In the genomic region with DNA sequence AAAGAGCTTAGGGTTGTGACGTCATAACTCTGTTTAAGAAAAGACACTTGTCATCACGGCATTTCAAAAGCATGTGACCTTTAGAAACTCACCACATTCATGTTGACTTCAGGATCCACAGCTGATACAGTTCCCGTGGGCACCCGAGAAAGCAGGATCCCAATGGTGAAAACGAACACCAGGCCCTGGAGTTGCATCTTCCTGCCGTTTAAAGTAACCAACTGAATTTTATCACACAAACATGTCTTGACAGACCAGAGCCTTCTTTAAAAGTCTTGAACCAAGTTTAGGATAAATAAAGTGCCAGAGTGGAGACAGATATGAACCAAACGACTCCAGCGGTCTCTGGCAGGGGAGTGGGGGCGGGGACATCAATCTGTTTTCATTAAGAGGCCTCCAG, we compare ENCODE assay signal across 16 mouse cellular contexts. TPM values are rescaled to one million over a fixed set of nuclear protein-coding genes. Genes with fewer than 3 reads are reported as not detected.
DNase-seq lines count a peak whose midpoint lies in the region; ATAC-seq and TF ChIP-seq lines count a peak whose summit lies in the region.
"Had no signal": no experiment of that assay in that cellular context is flagged by ENCODE, and none has a peak within 500 bp of the region (broad histone marks: within the 10 kb centered on the region; RNA-seq: fewer than 3 reads in every experiment).

No protein-coding gene starts in this region.

- 26% methylated on average over 9 of the region's 9 CpGs for WGBS in heart, embryonic 12.5 days
- WGBS in liver, adult 2 months = 22% methylated on average over 9 of the region's 9 CpGs
- 84% methylated on average over 9 of the region's 9 CpGs for WGBS in macrophage (ENCODE audit: missing documents)

- H3K9ac ChIP-seq in heart, embryonic 12.5 days = no peak overlapping the region
- peak overlapping the region; percentile 55 for H3K9ac ChIP-seq in liver, adult 2 months (ENCODE audit: low read depth, low read length)
- H3K9ac ChIP-seq: forebrain, embryonic 15.5 days had no signal

- peaks cover 13% of the 10 kb centered on the region for H3K4me1 ChIP-seq in heart, embryonic 12.5 days (replicated peaks)
- H3K4me1 ChIP-seq in liver, adult 2 months (ENCODE audit: control insufficient read depth, insufficient read depth, low read length) = peaks cover 26% of the 10 kb centered on the region

- ATAC-seq in heart, embryonic 12.5 days (ENCODE audit: insufficient number of reproducible peaks, low FRiP score) = no peak
- ATAC-seq: forebrain, embryonic 15.5 days had no signal

- peaks cover 14% of the 10 kb centered on the region; the same call in 1 of the 2 replicates for H3K79me2 ChIP-seq in liver, adult 2 months (ENCODE audit: control insufficient read depth, insufficient read depth, low read length)
- peaks cover 69% of the 10 kb centered on the region for H3K79me2 ChIP-seq in macrophage (ENCODE audit: inconsistent target)

- no peak for DNase-seq in heart, postnatal 14 days
- peak; percentile 52 for DNase-seq in liver, adult 2 months (ENCODE audit: extremely low read depth, low read depth, low spot score)
- DNase-seq in liver = no peak
- peak; percentile 18 for DNase-seq in thymus, postnatal 4 days
- DNase-seq in thymus, adult 18-20 months = no peak
- DNase-seq in left cerebral cortex, postnatal 10 days (ENCODE audit: extremely low spot score in 1 of 2, low spot score in 2 of 2) = no peak
- DNase-seq: adrenal gland, postnatal 14 days; cerebellum, postnatal 36 days; kidney, postnatal 14 days; layer of hippocampus, postnatal 36 days had no signal

- H3K9me3 ChIP-seq in heart, embryonic 12.5 days (replicated peaks) = no peaks in the 10 kb centered on the region
- H3K9me3 ChIP-seq: forebrain, embryonic 15.5 days; midbrain, embryonic 10.5 days had no signal

- TF ChIP-seq CTCF in liver, adult 2 months (IDR thresholded peaks at IDR 0.05; ENCODE audit: low read depth, low read length) = no peak

- no peaks in the 10 kb centered on the region for H3K27me3 ChIP-seq in heart, embryonic 12.5 days (replicated peaks)
- no peaks in the 10 kb centered on the region for H3K27me3 ChIP-seq in liver, adult 2 months (ENCODE audit: control insufficient read depth, insufficient read depth, low read length)
- H3K27me3 ChIP-seq: forebrain, embryonic 15.5 days had no signal

- TF ChIP-seq POLR2A in liver, adult 2 months (IDR thresholded peaks at IDR 0.05; ENCODE audit: extremely low read depth, insufficient read depth, low read length) = no peak

- H3K4me3 ChIP-seq in heart, embryonic 12.5 days = no peak overlapping the region
- peak overlapping the region; percentile 8 for H3K4me3 ChIP-seq in liver, adult 2 months (ENCODE audit: insufficient read depth, low read depth, low read length)
- peak overlapping the region; percentile 94 for H3K4me3 ChIP-seq in macrophage (ENCODE audit: inconsistent target)
- H3K4me3 ChIP-seq: forebrain, embryonic 15.5 days; midbrain, embryonic 10.5 days had no signal

- intact Hi-C loops in heart, postnatal 14 days (cut with DNase I) = no loop called here
- intact Hi-C loops in left cerebral cortex, postnatal 10 days (cut with DNase I) = no loop called here

- peaks cover 4% of the 10 kb centered on the region; the same call in 1 of the 2 replicates for H3K36me3 ChIP-seq in heart, embryonic 12.5 days
- peaks cover 23% of the 10 kb centered on the region for H3K36me3 ChIP-seq in liver, adult 2 months (ENCODE audit: control insufficient read depth, insufficient read depth, low read length)
- H3K36me3 ChIP-seq in macrophage (ENCODE audit: inconsistent target) = peaks cover 4% of the 10 kb centered on the region; the same call in 1 of the 2 replicates
- H3K36me3 ChIP-seq: forebrain, embryonic 15.5 days; midbrain, embryonic 10.5 days had no signal

- H3K27ac ChIP-seq in heart, embryonic 12.5 days (ENCODE audit: poor library complexity, severe bottlenecking) = no peak overlapping the region
- H3K27ac ChIP-seq in liver, adult 2 months (replicated peaks; ENCODE audit: insufficient read depth, low read depth, low read length) = peak overlapping the region; percentile 31
- H3K27ac ChIP-seq in macrophage = peak overlapping the region; percentile 100
- H3K27ac ChIP-seq: forebrain, embryonic 15.5 days; midbrain, embryonic 10.5 days had no signal

- H3K4me2 ChIP-seq in heart, embryonic 12.5 days = peak overlapping the region; percentile 38
- H3K4me2 ChIP-seq: forebrain, embryonic 15.5 days had no signal

RNA-seq across cellular contexts. Expression of gene Lipa, which starts 2.6 kb away (rescaled TPM):
- polyA plus RNA-seq in heart, embryonic 12.5 days (2016; fragmentation: Nextera tagmentation; extraction: Ambion mirVana) = 38.7 and 41.4 TPM in 2 replicates
- total RNA-seq in heart, postnatal 14 days (2021) = 10 to 100 TPM; 26.9 to 28.6 TPM
- 159 and 192 TPM in 2 replicates for total RNA-seq in liver, adult 2 months (2014; rRNA removed)
- polyA plus RNA-seq in liver, adult 2 months (2012; rRNA removed) = 137 and 146 TPM in 2 replicates
- total RNA-seq in macrophage (2018; cell fraction: chromatin; rRNA removed) = 100 to 1,000 TPM in 15 of 26 experiments, 10 to 100 TPM in 11; 33.8 to 485 (median 111) TPM
- 1,000 to 10,000 TPM in 4 of 26 experiments, 100 to 1,000 TPM in 22; 457 to 1,368 (median 726) TPM for total RNA-seq in macrophage (2018; cell fraction: cytosol; rRNA removed)
- 1,000 to 10,000 TPM in 3 of 26 experiments, 100 to 1,000 TPM in 23; 198 to 1,229 (median 648) TPM for total RNA-seq in macrophage (2018; cell fraction: nucleus; rRNA removed)
- polyA plus RNA-seq in macrophage (2018) = 951 to 1,428 TPM (median 1,047 TPM) in 3 replicates
- 10 to 100 TPM; 13.5 to 13.9 TPM for total RNA-seq in left cerebral cortex, postnatal 10 days (2021)

RNA-seq across cellular contexts. Expression of gene Ifit2, which starts 25.8 kb away (rescaled TPM):
- 6.6 and 8.2 TPM in 2 replicates for polyA plus RNA-seq in heart, embryonic 12.5 days (2016; fragmentation: Nextera tagmentation; extraction: Ambion mirVana)
- 1 to 10 TPM; 3.3 to 3.5 TPM for total RNA-seq in heart, postnatal 14 days (2021)
- total RNA-seq in liver, adult 2 months (2014; rRNA removed) = 3.6 and 8.0 TPM in 2 replicates
- polyA plus RNA-seq in liver, adult 2 months (2012; rRNA removed) = 0.29 and 0.35 TPM in 2 replicates
- total RNA-seq in macrophage (2018; cell fraction: chromatin; rRNA removed) = 1,000 to 10,000 TPM in 6 of 26 experiments, 100 to 1,000 TPM in 12, 10 to 100 TPM in 8; 30.4 to 2,097 (median 579) TPM
- 1,000 to 10,000 TPM in 14 of 26 experiments, 100 to 1,000 TPM in 12; 225 to 3,895 (median 1,756) TPM for total RNA-seq in macrophage (2018; cell fraction: cytosol; rRNA removed)
- 1,000 to 10,000 TPM in 16 of 26 experiments, 100 to 1,000 TPM in 9, 10 to 100 TPM in 1; 77.5 to 3,890 (median 2,245) TPM for total RNA-seq in macrophage (2018; cell fraction: nucleus; rRNA removed)
- 92.3 to 757 TPM (median 307 TPM) in 3 replicates for polyA plus RNA-seq in macrophage (2018)
- total RNA-seq in left cerebral cortex, postnatal 10 days (2021) = 1 to 10 TPM; 6.9 to 7.1 TPM

RNA-seq across cellular contexts. Expression of gene Ch25h, which starts 49.7 kb away (rescaled TPM):
- polyA plus RNA-seq in heart, embryonic 12.5 days (2016; fragmentation: Nextera tagmentation; extraction: Ambion mirVana) = 3.3 and 4.6 TPM in 2 replicates
- under 1 TPM in 1 of 2 experiments, not detected in 1; 0.27 TPM for total RNA-seq in heart, postnatal 14 days (2021)
- 0.34 TPM in 1 of 2 replicates, not detected in the other for total RNA-seq in liver, adult 2 months (2014; rRNA removed)
- 0.09 and 0.22 TPM in 2 replicates for polyA plus RNA-seq in liver, adult 2 months (2012; rRNA removed)
- 1 to 10 TPM in 8 of 26 experiments, under 1 TPM in 6, not detected in 12; 0.45 to 4.8 (median 1.3) TPM for total RNA-seq in macrophage (2018; cell fraction: chromatin; rRNA removed)
- 1 to 10 TPM in 11 of 26 experiments, under 1 TPM in 15; 0.13 to 9.9 (median 0.72) TPM for total RNA-seq in macrophage (2018; cell fraction: cytosol; rRNA removed)
- total RNA-seq in macrophage (2018; cell fraction: nucleus; rRNA removed) = 10 to 100 TPM in 8 of 26 experiments, 1 to 10 TPM in 13, under 1 TPM in 4, not detected in 1; 0.64 to 16.9 (median 5.9) TPM
- polyA plus RNA-seq in macrophage (2018) = 1.2 to 3.1 TPM in 2 of 3 replicates, not detected in the other
- 1 to 10 TPM in 1 of 2 experiments, under 1 TPM in 1; 0.83 to 1.2 TPM for total RNA-seq in left cerebral cortex, postnatal 10 days (2021)
- total RNA-seq: adrenal gland, postnatal 14 days; gastrocnemius, adult 8-10 months; MEL had no signal

RNA-seq across cellular contexts. Expression of gene Ifit3, which starts 58.7 kb away (rescaled TPM):
- polyA plus RNA-seq in heart, embryonic 12.5 days (2016; fragmentation: Nextera tagmentation; extraction: Ambion mirVana) = 0.69 and 0.90 TPM in 2 replicates
- 1 to 10 TPM; 1.2 to 1.3 TPM for total RNA-seq in heart, postnatal 14 days (2021)
- 21.3 and 39.2 TPM in 2 replicates for total RNA-seq in liver, adult 2 months (2014; rRNA removed)
- polyA plus RNA-seq in liver, adult 2 months (2012; rRNA removed) = 3.4 and 5.8 TPM in 2 replicates
- total RNA-seq in macrophage (2018; cell fraction: chromatin; rRNA removed) = 1,000 to 10,000 TPM in 5 of 26 experiments, 100 to 1,000 TPM in 14, 10 to 100 TPM in 7; 56.4 to 1,330 (median 558) TPM
- total RNA-seq in macrophage (2018; cell fraction: cytosol; rRNA removed) = 1,000 to 10,000 TPM in 13 of 26 experiments, 100 to 1,000 TPM in 13; 197 to 2,399 (median 937) TPM
- 1,000 to 10,000 TPM in 13 of 26 experiments, 100 to 1,000 TPM in 12, 10 to 100 TPM in 1; 99.6 to 2,418 (median 1,000) TPM for total RNA-seq in macrophage (2018; cell fraction: nucleus; rRNA removed)
- polyA plus RNA-seq in macrophage (2018) = 215 to 762 TPM (median 269 TPM) in 3 replicates
- total RNA-seq in left cerebral cortex, postnatal 10 days (2021) = under 1 TPM; 0.41 to 0.71 TPM
- total RNA-seq: MEL had no signal

Comparison
In these comparisons a context has a peak if more than half of its experiments do, and no peak if none do; other contexts are left out.
1. DNase-seq: peak in liver, adult 2 months (single experiment) and thymus, postnatal 4 days (single experiment); none in heart, postnatal 14 days (0 of 2), liver (single experiment), thymus, adult 18-20 months (0 of 2) and left cerebral cortex, postnatal 10 days (0 of 2).